Mouse (Mus musculus): ENCODE data around the gene Plbd2.
A peak's percentile ranks its signal among the peaks of the same experiment; 100 is the strongest.

Gene Plbd2

GRCm38 (mm10) chr5:120503144-120503795 lies at the start of gene Plbd2:
Plbd2 (minus strand) TSS chr5:120503625.
- peak; percentile 93 for DNase-seq (ENCODE audit: low read depth, low spot score)

GRCm38 (mm10) chr5:120550673-120551072 lies 47.2 kb upstream of the Plbd2 start:
- no peak for DNase-seq (ENCODE audit: low read depth, low spot score)

- no peak for DNase-seq (ENCODE audit: low read depth, low spot score)
Measured at GRCm38 (mm10) chr5:120550137-120550536, 46.7 kb upstream of the Plbd2 start.

DNA sequence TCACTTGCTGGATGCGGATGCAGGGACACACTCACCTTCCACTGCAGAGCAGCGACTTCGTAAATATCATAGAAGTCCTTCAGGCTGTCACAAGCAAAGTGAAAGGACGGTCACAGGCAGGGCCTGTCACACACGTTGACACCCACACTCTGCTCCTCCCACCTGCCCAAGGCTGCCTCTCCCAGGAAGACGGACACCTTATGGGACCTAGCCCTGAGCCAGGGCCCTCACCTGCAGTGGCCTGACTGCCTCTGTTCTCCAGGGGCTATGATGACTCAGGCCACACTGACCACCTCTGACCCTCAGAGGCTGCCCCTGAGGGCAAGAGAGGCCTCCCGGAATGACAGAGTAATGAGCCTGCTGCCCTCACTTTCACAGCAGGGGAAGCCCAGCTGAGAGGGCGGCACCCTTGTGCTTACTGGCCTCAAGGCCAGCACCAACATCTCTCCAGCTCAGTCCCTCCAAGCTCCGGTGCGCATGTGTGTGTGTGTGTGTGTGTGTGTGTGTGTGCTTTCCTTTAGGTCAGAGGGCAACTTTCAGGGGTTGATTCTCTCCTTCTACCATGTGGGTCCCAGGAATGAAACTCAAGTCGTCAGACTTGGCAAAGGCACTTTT lies 44.9 kb upstream of the Plbd2 start:
- no peak for DNase-seq (ENCODE audit: low read depth, low spot score)

- no peak for DNase-seq (ENCODE audit: low read depth, low spot score)
Measured at GRCm38 (mm10) chr5:120536632-120537031, 33.2 kb upstream of the Plbd2 start.

- no peak for DNase-seq (ENCODE audit: low read depth, low spot score)
Measured at GRCm38 (mm10) chr5:120536046-120536445, 32.6 kb upstream of the Plbd2 start.

DNA sequence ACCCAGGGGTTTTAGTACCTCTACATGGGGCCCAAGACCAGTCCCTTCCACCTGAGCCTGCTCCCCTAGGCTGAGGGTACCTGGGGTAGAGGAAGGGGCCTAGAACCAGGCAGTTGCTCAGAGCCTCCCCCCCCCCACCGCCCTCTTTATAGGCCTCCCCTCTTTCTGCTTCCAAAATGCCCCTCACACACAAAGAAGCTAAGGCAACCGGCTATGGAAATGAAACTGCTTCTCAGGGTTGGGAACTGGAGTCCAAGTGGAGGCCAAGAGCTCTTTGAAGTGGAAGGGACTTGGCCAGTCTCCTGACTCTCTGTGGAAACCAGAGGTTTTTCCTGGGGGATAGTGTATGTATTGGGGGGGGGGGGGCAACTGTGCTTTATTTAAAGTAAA lies 31.3 kb upstream of the Plbd2 start:
- no peak for DNase-seq (ENCODE audit: low read depth, low spot score)

DNA sequence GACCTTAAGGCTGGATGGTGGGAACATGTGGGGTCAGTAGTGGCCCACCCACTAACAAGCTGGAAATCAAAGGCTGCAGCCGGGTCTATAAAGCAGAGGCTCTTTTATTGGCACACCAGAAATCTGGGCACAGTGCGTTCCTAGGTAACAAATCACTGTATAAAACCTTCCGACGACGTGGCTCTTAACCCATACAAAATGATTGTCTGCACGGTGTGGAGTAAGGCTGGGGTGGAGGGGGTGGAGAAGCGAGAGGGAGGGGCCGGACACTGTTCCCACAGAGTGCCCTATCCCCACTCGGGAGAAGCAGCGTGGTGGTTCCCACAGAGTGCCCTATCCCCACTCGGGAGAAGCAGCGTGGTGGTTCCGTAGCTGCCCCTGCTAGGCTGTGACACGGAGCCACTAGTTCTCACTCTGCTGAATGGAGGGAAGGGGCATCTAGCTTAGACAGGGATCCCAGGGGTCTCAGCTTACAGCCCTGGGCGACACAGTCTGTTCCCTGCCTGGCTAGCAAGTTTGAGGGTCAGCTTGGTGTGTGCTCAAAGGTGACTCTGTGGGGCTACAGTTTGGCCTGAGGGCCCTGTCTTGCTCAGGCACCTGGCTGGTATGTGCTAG lies 30.8 kb upstream of the Plbd2 start:
- DNase-seq (ENCODE audit: low read depth, low spot score), result no peak

GRCm38 (mm10) chr5:120531631-120532030 lies 28.2 kb upstream of the Plbd2 start:
- no peak for DNase-seq (ENCODE audit: low read depth, low spot score)

DNA sequence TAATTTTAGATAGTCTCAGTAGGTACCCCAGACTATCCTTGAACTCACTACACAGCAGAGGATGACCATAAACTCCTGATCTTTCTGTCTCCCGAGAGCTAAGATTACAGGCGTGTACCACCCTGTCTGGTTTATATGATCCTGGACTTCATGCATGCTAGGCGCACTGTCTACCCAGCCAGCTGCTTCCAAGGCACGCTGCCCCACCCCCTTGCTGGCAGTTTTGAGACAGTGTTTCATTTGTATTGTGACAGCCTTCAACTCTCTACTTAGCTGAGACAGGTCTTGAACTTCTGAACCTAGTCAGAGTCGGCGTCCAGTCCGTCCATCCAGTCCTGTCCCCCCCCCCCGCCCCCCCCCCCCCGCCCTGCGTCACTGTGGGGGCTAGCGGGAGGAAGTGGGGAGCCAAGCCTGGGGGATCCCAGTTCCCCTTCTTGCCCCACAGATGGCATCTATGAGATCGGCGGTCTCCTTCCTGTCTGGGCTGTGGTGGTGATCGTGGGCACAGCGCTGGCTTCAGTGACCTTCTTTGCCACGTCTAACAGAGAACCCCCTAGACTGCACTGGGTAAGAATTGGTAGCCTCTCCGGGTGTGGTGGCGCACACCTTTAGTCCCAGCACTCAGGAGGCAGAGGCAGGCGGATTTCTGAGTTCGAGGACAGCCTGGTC lies 24.0 kb upstream of the Plbd2 start:
- no peak for DNase-seq (ENCODE audit: low read depth, low spot score)

DNA sequence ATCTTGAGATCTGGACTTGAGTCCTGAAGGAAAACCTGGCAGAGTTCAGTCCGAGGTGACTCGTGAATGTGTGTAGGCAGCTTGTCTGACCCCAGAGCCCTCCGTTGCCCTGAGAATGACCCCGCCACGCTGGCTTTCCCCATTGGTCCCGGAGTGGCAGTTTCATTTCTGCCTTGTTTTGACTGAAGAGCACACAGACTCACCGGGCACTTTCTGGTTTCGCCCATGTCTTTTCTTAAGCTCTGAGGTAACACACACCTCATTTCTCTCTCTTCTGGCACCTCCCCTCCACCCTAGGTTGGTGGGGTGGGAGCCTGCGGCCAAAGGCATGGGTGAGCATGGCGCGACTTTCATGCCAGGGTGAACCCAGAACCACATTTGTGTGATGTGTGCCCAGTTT lies 22.9 kb upstream of the Plbd2 start:
- no peak for DNase-seq (ENCODE audit: low read depth, low spot score)

- DNase-seq (ENCODE audit: low read depth, low spot score), result peak; percentile 46
Measured at GRCm38 (mm10) chr5:120525737-120526136, 22.3 kb upstream of the Plbd2 start.

DNA sequence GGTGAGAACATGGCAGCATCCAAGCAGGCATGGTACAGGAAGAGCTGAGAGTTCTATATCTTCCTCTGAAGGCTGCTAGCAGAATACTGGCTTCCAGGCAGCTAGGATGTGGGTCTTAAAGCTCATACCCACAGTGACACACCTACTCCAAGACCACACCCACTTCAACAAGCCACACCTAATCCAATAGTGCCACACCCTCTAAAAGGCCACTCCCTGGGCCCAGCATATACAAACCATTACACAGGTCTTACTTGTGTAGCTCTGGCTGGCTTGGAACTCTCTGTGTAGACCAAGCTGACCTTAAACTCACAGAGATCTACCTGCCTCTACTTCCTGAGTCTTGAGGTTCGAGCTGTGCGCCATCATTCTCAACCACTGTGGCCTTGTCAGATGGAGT lies 21.3 kb upstream of the Plbd2 start:
- DNase-seq (ENCODE audit: low read depth, low spot score), result no peak

DNA sequence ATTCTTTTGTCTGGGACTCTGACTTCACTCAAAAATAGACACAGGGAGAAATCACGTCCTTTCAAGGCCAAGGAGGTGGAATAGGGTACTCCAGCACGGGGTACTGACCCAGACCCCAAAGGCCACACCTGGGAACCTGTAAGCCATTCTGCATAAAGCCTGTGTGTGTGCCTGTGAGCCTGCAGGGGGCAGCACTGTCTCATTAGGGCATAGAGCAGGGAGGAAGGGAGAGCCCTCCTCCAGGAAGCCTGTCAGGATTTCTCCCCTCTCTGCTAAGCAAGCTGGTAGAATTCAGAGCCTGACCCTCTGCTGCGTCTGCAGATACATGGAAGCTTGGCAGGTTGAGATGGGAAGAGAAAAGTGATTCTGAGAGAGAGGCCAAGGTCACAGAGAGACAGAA lies 19.2 kb upstream of the Plbd2 start:
- DNase-seq (ENCODE audit: low read depth, low spot score), result peak; percentile 83

DNA sequence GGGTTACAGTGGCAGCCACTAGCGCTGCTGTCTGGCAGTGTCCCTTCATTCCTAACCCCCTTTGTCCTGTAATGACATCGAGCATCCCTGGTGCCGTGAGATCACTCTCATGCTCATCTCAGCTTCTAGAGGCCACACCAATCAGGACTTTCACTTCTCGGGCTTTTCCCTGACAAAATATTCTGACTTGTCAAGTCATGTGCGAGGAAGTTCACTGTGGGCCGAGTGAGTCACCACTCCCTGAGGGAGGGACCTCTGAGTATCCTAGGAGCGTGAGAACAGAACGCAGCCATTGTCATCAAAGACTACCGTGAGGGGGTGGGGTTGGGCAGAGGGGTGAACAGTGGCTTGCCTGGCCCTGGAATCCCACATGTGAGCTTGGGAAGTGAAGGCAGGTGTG lies 14.1 kb upstream of the Plbd2 start:
- peak; percentile 87 for DNase-seq (ENCODE audit: low read depth, low spot score)

DNA sequence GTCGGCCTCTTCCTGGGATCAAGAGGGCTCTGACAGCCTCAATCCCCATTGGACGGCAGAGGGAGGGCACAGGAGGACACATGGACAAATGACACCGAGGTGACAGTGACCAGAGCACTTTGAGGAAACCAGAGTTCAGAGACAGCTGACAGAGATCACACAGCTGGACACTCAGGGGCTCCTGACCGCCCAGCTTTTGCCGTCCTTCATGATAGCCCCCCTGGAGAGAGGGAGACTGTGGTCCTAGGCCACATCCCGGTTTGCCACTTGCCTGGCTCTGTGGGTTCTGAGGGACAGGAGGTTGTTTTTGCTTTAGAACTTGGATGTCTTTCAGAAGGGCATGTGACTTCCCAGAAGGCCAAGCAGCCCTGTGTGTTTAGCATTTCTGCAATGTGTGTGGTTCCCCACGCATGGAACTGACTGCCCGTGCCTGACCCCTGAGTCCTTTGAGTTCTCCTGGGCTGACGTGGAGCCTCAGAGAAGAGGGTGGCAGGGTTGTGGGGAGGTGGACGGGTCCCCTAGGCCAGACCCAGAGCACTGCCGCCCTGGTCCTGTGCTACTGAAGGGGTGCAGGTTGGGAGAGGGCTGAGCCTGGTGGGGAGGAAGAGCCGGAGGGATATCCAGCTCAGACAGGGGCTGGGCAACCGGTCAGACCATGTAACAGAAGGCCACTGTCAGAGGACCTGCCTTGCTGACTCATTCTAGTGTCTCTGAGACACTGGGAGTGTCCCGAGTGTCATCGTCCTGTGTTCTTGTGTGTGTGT lies 13.0 kb upstream of the Plbd2 start:
- DNase-seq (ENCODE audit: low read depth, low spot score), result no peak

DNA sequence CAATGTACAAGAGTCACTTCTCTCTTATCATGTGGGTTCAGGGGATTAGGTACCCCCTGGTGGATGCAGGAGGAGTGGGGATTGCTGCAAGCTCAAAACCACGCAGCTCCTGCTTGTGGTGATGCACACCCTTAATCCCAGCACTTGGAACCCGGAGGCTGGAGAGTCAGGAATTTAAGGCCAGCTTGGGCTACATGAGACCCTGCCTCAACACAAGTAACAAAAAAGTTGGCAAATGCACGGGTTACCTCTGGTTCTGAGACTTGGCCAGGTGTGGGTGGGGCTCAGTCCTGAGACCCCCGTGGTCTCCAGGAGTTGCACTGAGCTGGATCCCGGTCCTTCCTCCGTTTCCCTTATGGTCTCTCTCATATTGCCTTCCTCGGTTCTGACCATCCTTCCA lies 12.0 kb upstream of the Plbd2 start:
- no peak for DNase-seq (ENCODE audit: low read depth, low spot score)

DNA sequence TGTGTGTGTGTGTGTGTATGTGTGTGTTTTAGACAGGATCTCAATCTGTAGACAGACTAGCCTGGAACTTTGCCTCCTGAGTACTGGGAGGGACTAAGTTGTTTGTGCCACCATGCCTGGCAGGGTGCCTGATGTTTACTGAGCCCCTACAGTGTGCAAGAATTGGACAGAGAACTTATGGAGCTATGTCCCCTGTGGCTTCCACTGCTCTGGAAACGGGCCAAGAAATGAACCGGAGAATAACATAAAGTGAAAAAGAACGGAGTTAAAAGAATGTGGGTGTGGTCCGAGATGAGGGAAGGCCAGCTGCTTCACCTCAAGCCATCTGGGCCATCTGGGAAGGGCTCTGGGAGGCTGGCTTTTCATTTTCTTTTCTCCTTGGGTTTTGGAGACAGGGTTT lies 11.3 kb upstream of the Plbd2 start:
- DNase-seq (ENCODE audit: low read depth, low spot score), result peak; percentile 67

- no peak for DNase-seq (ENCODE audit: low read depth, low spot score)
Measured at GRCm38 (mm10) chr5:120514031-120514677, 10.7 kb upstream of the Plbd2 start.

DNA sequence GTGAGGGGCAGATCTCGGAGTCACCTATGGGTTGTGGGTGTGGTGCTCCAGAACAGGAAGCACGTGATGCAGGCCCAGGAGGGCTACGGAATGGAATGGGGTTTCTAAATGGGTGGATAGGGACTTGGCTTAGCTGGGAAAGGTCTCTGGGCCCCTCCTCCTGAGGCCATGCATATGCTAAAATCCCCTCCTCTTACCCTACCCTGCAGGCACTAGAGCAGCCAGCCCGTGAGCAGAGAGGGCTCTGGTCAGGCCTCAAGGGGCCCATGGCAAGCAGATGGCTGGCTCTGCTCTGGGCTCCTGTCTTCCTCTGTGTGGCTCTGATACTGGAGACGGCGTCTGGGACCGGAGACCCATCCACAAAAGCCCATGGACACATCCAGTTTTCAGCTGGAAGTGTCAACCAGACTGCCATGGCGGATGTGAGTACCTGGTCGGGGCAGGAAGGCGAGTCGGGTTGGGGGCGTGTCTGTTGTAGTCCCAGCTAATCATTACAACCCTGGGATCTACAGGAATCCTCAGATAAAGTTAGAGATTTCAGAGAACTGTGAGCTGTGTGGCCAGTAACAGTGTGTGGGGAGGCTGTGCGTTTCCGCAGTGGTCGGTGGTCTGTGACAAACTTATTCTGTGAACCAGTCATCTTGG lies 9.6 kb upstream of the Plbd2 start:
- DNase-seq (ENCODE audit: low read depth, low spot score), result peak; percentile 95

DNA sequence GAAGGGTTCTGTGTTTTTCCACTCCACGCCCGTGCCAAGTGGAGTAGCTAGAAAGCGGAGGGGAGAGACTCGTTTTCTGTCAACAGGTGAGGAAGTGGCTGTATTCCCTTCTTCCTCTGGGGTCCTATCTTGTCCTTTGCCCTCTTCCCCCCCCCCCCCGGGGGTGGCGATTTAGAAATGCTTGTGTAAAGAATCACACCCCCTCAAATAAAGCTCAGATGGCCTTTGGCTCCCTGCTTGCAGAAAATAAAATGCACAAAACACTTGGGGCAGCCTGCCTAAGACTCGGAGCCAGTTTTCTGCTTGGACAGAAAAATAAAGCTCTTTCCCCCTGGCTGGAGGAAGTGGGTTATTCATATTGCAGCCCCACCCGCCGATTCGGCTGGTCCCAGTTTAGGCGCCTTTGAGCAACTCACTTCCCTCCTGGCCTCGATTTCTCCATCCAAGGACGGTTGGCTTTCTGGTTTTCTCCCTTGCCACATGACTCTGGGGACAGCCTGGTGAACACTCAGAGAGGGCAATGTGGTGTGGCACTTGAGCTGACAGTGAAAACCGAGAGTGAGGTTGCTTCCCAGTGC lies 8.3 kb upstream of the Plbd2 start:
- peak; percentile 31 for DNase-seq (ENCODE audit: low read depth, low spot score)
